Mouse (Mus musculus) spleen, postnatal 10 days (tissue): ENCODE results near the gene Nedd9.
A peak's percentile ranks its signal among the peaks of the same experiment; 100 is the strongest.

Experiments used
- DNase-seq, 2 experiments: peaks; one replicate each; pipeline ENCODE4 v3.0.0; 2021 to 2022; ENCODE audit warnings: low spot score in 2 of 2

Gene Nedd9

GRCm38 (mm10) chr13:41491981-41492702 is 5.0 kb upstream of the Nedd9 start:
- no peak for DNase-seq

GRCm38 (mm10) chr13:41491522-41491921 is 4.4 kb upstream of the Nedd9 start:
- peak in 1 of 2 experiments; percentile 33 for DNase-seq

- DNase-seq = no peak
Observed at GRCm38 (mm10) chr13:41490282-41490681, 3.1 kb upstream of the Nedd9 start.

GRCm38 (mm10) chr13:41489705-41490275 is 2.6 kb upstream of the Nedd9 start:
- no peak for DNase-seq

DNA sequence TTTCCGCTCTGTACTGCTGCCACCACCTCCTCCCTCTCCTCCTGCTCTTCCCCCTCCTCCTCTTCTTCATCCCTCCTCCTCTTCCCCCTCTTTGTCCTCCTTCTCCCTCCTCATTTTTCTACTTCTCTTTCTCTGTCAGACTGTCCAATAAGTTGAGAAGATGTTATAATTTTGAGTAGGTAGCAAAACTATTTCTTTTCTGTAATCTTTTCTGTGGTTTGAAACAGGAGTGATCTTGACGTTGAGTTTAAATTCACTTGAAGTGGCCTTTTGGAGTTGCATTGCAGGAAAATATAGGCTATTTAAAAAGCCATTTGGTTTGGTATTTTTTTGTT is 214 bp upstream of the Nedd9 start:
- no peak for DNase-seq

- DNase-seq = peak in 1 of 2 experiments; percentile 22
Observed at GRCm38 (mm10) chr13:41483966-41484365, 3.2 kb downstream of the Nedd9 start.

DNA sequence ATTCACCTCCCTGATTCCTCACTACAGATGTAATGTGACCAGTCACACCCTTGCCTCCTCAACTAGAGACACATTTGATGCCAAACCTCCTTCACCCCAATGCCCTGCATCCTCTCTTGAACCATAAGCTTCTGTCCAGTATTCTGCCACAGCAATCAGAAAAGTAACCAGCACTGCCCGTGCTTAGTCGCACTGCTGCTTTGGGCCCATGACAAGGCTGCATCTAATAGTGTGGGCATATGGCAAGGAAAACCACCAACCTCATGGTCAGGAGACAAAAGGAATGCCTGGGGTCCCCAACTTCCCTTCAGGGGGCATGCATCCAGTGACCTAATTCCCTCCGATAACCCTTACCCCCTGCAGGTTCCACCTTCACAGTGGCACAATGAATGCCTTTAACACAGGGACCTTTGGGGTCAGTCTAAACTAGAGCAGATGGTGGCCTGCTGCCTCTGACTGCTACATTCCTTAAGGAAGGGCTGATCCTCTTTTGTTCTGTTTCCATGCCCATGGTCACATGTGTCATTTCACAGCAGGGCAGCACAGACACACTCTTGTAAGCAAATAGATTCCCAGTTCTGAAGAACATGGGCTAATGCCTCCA is 4.7 kb downstream of the Nedd9 start:
- DNase-seq = no peak

- DNase-seq = no peak
Observed at GRCm38 (mm10) chr13:41479737-41480435, 7.3 kb downstream of the Nedd9 start.

GRCm38 (mm10) chr13:41476216-41476615 is 10.9 kb downstream of the Nedd9 start:
- DNase-seq = no peak

DNA sequence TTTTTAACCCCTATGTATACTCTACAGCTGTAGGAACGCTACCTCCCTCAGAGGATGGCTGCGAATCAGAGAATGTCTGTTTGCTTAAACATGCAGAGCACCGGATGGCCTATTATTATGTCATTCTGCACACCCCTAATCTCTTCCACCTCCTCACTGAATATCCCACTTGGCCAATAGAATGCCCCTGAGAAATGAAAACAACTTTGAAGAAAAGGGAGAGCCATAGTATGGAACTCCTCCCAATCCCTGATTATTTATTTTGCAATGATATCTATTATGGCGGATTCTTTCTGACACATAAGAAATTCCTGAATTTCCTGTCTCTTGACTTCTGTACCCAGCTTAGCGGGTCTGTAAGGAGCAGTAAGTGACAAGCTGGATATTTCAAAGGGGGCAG is 12.8 kb downstream of the Nedd9 start:
- no peak for DNase-seq

DNA sequence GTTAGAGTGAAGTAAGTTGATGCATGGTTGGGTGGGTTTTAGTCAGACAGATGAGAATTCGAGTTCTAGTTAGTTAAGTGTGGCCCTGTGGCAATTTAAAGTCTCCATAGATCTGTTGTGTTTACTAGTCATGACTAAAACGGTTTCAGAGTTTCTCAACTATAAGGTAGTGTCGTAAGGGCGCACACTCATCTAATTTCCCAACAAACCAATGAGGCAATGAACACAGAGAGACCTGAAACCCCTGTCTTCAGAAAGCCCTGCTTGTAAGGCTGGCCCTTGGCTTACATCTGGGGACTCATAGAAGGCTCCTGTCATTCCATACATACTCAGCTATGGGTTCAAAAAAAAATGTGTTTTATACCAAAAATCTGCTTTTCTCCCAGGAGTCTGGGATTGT is 13.7 kb downstream of the Nedd9 start:
- no peak for DNase-seq

GRCm38 (mm10) chr13:41472878-41473424 is 14.2 kb downstream of the Nedd9 start:
- no peak for DNase-seq

DNA sequence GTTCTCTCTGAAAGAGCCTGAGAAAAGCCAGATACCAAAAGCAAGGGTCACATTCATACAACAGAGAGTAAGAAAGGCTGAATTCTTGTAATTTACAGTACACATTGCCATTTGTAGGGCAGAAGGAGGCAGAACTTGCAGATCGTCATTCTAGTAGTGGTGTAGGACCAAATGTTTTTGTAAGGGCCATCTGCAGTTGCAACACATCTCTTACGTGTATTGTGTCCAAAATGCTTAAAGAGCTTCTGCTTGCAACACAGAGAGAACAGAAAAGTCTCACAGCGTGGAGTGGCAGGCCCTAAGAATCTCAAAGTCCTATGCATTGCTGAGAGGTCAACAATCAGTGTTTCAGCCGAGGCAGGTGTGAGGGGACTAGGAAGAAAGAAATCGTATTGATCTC is 18.9 kb downstream of the Nedd9 start:
- no peak for DNase-seq

DNA sequence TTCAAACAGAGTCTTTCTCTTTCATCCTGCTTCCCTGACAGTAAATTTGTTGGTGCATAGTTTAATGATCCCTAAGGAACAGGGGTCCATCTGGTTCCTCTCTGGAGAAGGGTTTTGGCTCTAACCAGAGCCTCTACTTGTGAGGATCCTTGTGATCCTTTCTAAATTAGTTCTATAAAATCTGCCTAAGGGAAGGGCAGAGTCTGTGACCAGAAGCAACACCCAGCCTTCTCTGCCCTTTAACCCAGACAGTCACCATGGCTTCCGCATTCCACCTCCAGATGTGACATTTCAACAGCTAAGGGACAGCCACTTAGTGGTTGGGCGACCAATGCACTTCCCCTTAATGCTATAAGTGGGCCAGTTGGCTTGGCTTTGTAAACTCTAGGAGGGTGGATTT is 20.1 kb downstream of the Nedd9 start:
- DNase-seq = peak in 1 of 2 experiments; percentile 53

DNA sequence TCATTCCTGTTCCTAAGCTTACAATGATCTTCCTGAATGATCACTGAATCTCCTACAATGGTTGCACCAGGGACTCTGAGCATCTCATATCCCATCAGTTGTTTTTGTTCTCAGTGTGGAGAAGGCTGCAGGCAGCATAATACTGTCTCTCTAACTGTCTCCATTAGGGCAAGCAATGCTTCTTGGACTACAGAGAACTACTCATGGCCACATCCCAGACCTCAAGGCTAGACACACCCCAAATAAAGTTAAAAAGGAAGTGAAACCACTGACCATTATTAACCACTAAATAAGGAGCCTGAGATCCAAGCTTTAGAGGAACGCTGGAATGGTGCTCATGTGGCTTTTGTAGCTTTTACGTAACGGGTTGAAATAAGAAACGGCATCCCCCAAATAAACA is 20.5 kb downstream of the Nedd9 start:
- DNase-seq = no peak

DNA sequence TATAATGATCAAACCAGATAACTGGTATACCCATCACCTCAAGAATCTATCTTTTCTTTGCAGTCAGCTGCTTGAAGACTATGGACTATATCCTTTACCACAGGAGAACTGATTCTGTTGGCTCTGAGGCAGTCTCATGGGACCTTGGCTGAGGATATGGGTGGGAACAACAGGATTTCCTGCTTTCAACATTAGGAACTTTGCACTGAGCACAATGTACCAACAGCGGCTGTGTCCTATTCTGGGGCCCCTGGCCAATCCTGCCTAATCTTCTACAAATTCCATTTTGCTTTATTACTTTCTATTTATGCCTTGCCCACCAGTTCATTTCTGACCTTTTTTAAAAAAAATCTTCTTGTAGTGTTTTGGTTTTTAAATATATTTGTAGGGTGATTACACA is 21.0 kb downstream of the Nedd9 start:
- no peak for DNase-seq

- no peak for DNase-seq
Observed at GRCm38 (mm10) chr13:41461418-41461817, 25.7 kb downstream of the Nedd9 start.

GRCm38 (mm10) chr13:41459683-41460286 is 27.4 kb downstream of the Nedd9 start:
- no peak for DNase-seq

DNA sequence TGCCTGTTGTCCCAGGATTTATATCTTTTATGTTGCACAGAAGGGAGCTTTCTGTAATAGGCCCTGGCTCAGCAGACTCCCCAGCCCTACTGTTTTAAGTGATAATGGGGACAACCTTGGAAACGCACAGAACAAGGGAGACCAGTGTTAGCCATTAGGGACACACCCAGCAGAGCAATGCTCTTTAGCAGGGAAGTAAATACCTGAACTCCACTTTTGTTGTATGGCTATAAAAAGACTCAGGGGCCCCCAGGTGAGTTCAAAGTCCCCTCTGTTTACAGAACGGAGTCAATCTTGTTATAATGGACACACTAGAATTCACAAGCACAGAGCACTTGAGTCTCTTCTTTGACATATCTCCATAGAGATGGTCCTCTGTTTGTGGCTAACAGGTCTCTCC is 28.5 kb downstream of the Nedd9 start:
- no peak for DNase-seq

GRCm38 (mm10) chr13:41457798-41458390 is 29.3 kb downstream of the Nedd9 start:
- no peak for DNase-seq

- DNase-seq = no peak
Observed at GRCm38 (mm10) chr13:41457030-41457797, 29.9 kb downstream of the Nedd9 start.
